Mouse (Mus musculus) thymus, adult 2 months (tissue): ENCODE measurements around the gene Calm3. TPM values are rescaled to one million over a fixed set of nuclear protein-coding genes. Genes with fewer than 3 reads are reported as not detected.
A peak's percentile ranks its signal among the peaks of the same experiment; 100 is the strongest.

Source experiments
- DNase-seq: peaks from one replicate; pipeline ENCODE4 v3.0.0; 2021
- H3K27ac ChIP-seq: fragments of 200-500 bp; 2 replicates; pipeline ENCODE4 v1.5.1; 2012; ENCODE audit warnings: low read length, control low read depth; ENCODE audit not compliant: control insufficient read depth, insufficient read depth
- H3K27me3 ChIP-seq: fragments of 200-500 bp; 2 replicates; pipeline ENCODE4 v1.6.1; 2012; ENCODE audit warnings: mild to moderate bottlenecking, low read length, moderate library complexity, mixed read lengths; ENCODE audit not compliant: control insufficient read depth, insufficient read depth
- H3K36me3 ChIP-seq: fragments of 200-500 bp; 2 replicates; pipeline ENCODE4 v1.6.1; 2012; ENCODE audit warnings: mild to moderate bottlenecking, low read length, moderate library complexity; ENCODE audit not compliant: control insufficient read depth, insufficient read depth
- H3K4me1 ChIP-seq: fragments of 200-500 bp; replicated peaks from 2 replicates; pipeline ENCODE4 v1.6.1; 2012; ENCODE audit warnings: low read length; ENCODE audit not compliant: control insufficient read depth, insufficient read depth
- H3K4me3 ChIP-seq: fragments of 200-500 bp; 2 replicates; pipeline ENCODE4 v1.5.1; 2012; ENCODE audit warnings: mild to moderate bottlenecking, low read length, control low read depth, moderate library complexity; ENCODE audit not compliant: control insufficient read depth, insufficient read depth
- CTCF ChIP-seq: fragments of 200-500 bp; IDR thresholded peaks from 2 replicates; pipeline ENCODE4 v1.5.1; 2012; ENCODE audit warnings: mild to moderate bottlenecking, control low read depth, low read length, moderate library complexity, borderline replicate concordance; ENCODE audit not compliant: control insufficient read depth, poor library complexity, insufficient read depth; ENCODE audit errors: extremely low read depth
- POLR2A ChIP-seq: fragments of 200-500 bp; IDR thresholded peaks from 2 replicates; pipeline ENCODE4 v1.6.1; 2012; ENCODE audit warnings: mild to moderate bottlenecking, low read length, control low read depth, moderate library complexity; ENCODE audit not compliant: control insufficient read depth, poor library complexity, insufficient read depth; ENCODE audit errors: extremely low read depth
- WGBS: fragments of 180-500 bp; shearing (Covaris S2); methylation state at CpG from one replicate; pipeline ENCODE4 v1.1.7; 2018; 5-methylcytosine and 5-hydroxymethylcytosine counted together
- polyA plus RNA-seq: library from polyadenylated mRNA; depleted of rRNA; stranded (reverse); fragments of >200 nt; gene quantifications from 2 replicates; pipeline ENCODE4 v1.2.3, GENCODE M21; 2012

The Calm3 gene
- polyA plus RNA-seq, 1 experiment = 398 TPM

DNA sequence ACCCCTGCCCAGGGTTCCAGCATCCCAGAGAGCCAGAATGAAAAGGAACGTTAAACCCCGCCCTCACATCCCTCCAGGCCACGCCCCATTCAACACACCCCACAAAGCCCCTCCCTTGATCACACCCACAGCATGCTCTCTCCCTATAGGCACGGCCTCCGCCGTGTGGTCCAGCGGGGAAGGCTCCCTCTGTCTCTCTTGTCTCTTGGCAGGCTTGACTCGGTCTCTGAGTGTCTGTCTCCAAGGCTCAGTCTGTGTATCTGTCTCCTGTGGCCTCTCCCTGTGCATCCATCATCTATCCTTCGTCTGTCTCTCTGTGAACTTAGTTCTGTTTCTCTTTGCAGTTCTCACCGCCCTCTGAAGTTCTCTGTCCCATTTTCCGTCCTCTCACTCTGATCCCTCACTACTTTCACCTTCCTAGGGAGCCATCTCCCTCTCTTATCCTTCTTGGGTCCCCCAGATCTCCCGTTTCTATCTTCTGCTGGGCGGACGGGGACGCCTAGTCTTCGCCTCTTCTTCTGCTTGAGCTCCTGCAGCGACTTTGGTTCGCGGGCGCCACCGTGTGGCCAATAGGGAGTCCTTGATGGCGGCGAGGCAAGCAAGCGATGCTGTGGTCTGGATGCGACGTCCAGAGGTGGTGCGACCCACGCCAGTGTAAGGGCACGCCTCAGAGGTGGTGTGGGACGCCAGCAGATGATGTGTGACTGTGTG lies 32.1 kb downstream of the Calm3 start, which contains the start of gene Gng8:
Gene Gng8 (plus strand): TSS at position 146 of the 711 bp plus-strand sequence.
- peak within 1 kb of the TSS; percentile 11; the same call in 1 of the 2 replicates for H3K4me3 ChIP-seq
- TF ChIP-seq POLR2A = no peak
- TF ChIP-seq CTCF = peak; percentile 98
- WGBS = 1% methylated on average over 30 of the region's 30 CpGs
- H3K4me1 ChIP-seq = peaks cover 14% of the 10 kb centered on the region
- DNase-seq = peak; percentile 80
- H3K27me3 ChIP-seq = no peaks in the 10 kb centered on the region
- H3K36me3 ChIP-seq = no peaks in the 10 kb centered on the region
- H3K27ac ChIP-seq = no peak within 1 kb of the TSS

GRCm38 (mm10) chr7:16890944-16891343 lies 33.0 kb downstream of the Calm3 start:
- TF ChIP-seq POLR2A = no peak
- no peak for TF ChIP-seq CTCF
- H3K4me1 ChIP-seq = peaks cover 14% of the 10 kb centered on the region
- H3K27me3 ChIP-seq = peaks cover 4% of the 10 kb centered on the region
- H3K4me3 ChIP-seq = no peak overlapping the region
- H3K36me3 ChIP-seq = no peaks in the 10 kb centered on the region
- 11% methylated on average over 23 of the region's 23 CpGs for WGBS
- no peak for DNase-seq
- no peak overlapping the region for H3K27ac ChIP-seq

GRCm38 (mm10) chr7:16890536-16890935 lies 33.4 kb downstream of the Calm3 start:
- H3K4me1 ChIP-seq = peaks cover 14% of the 10 kb centered on the region
- no peak overlapping the region for H3K27ac ChIP-seq
- H3K36me3 ChIP-seq = no peaks in the 10 kb centered on the region
- WGBS = 84% methylated on average over 6 of the region's 6 CpGs
- H3K27me3 ChIP-seq = peaks cover 8% of the 10 kb centered on the region
- DNase-seq = no peak
- H3K4me3 ChIP-seq = no peak overlapping the region
- TF ChIP-seq POLR2A (no peak), CTCF (no peak)

DNA sequence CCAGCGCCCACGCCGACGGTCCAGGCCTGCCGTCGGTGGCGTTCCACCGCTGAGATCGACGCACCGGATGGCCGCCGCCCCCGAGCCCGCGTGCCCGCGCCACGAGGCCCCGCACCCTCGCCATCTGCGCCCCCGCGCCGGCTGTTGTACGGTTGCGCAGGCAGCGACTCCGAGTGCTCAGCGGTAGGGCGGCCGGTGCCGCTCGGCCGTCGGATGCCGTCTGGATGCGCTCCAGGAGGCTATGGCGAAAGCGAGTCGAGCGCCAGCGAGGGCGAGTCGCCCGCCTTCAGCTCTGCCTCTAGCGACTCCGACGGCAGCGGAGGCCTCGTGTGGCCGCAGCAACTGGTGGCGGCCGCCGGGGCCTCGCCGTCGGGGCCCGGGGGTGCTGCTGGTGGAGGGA lies 38.0 kb downstream of the Calm3 start:
- DNase-seq = no peak
- H3K27me3 ChIP-seq = peaks cover 14% of the 10 kb centered on the region
- WGBS = 76% methylated on average over 59 of the region's 59 CpGs
- peaks cover 2% of the 10 kb centered on the region for H3K4me1 ChIP-seq
- TF ChIP-seq POLR2A = no peak
- no peak for TF ChIP-seq CTCF
- H3K27ac ChIP-seq = no peak overlapping the region
- no peak overlapping the region for H3K4me3 ChIP-seq
- H3K36me3 ChIP-seq = no peaks in the 10 kb centered on the region

GRCm38 (mm10) chr7:16885271-16885776 lies 38.6 kb downstream of the Calm3 start:
- no peak for DNase-seq
- H3K27ac ChIP-seq = no peak overlapping the region
- H3K4me3 ChIP-seq = no peak overlapping the region
- WGBS = 42% methylated on average over 95 of the region's 95 CpGs
- no peak for TF ChIP-seq POLR2A
- TF ChIP-seq CTCF = no peak
- no peaks in the 10 kb centered on the region; the same call in 1 of the 2 replicates for H3K4me1 ChIP-seq
- H3K36me3 ChIP-seq = no peaks in the 10 kb centered on the region
- H3K27me3 ChIP-seq = peaks cover 14% of the 10 kb centered on the region

DNA sequence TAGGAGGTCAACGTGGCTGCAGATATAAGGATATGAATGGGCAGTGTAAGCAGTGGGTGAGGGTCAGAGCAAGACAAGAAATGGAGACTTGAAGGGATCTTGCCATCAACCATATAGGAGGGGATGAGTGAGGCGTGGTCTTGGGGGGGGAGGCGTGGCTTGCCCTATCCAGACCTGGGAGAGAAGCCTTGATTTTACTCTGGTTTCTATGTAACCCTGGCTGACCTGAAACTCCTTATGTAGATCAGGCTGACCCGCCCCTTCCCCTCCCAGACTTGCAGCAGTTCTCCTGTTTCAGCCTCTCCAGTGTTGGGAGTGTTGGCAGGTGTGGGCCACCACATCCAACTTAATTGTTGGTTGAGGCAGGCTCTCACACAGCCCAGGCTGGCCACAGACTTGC lies 39.6 kb downstream of the Calm3 start:
- DNase-seq = no peak
- Histone ChIP-seq H3K36me3 (no peaks in the 10 kb centered on the region), H3K4me3 (no peak overlapping the region), H3K27me3 (peaks cover 14% of the 10 kb centered on the region), H3K4me1 (no peaks in the 10 kb centered on the region; the same call in 1 of the 2 replicates), H3K27ac (no peak overlapping the region)
- TF ChIP-seq POLR2A (no peak), CTCF (no peak)
- 72% methylated on average over 4 of the region's 4 CpGs for WGBS
